Mouse (Mus musculus) right cerebral cortex, postnatal 25 days (tissue): ENCODE measurements around the gene Tssk3.
A peak's percentile ranks its signal among the peaks of the same experiment; 100 is the strongest.
"Not testable (repeated sequence)": the region's sequence is repeated elsewhere in the genome, so short reads cannot be mapped to it uniquely, and the experiment has no call there.

Experiments used
- DNase-seq: peaks from one replicate; pipeline ENCODE4 v3.0.0; 2022

Tssk3 gene

GRCm38 (mm10) chr4:129490972-129491880 lies at the start of gene Tssk3, which contains the start of gene Fam229a:
Gene Tssk3 (minus strand): TSS chr4:129491022.
Gene Fam229a (plus strand): TSS chr4:129491190.
- DNase-seq, result no peak

GRCm38 (mm10) chr4:129540012-129540411 lies 49.2 kb upstream of the Tssk3 start:
- DNase-seq, result no peak

- DNase-seq, result not testable (repeated sequence)
Measured at GRCm38 (mm10) chr4:129528901-129529300, 38.1 kb upstream of the Tssk3 start.

- DNase-seq, result no peak
Measured at GRCm38 (mm10) chr4:129525889-129526288, 35.1 kb upstream of the Tssk3 start.

- no peak for DNase-seq
Measured at GRCm38 (mm10) chr4:129525338-129525737, 34.5 kb upstream of the Tssk3 start.

GRCm38 (mm10) chr4:129518519-129518918 lies 27.7 kb upstream of the Tssk3 start:
- DNase-seq, result no peak

GRCm38 (mm10) chr4:129516925-129517324 lies 26.1 kb upstream of the Tssk3 start:
- no peak for DNase-seq

- DNase-seq, result peak; percentile 61
Measured at GRCm38 (mm10) chr4:129514300-129514898, 23.6 kb upstream of the Tssk3 start.

GRCm38 (mm10) chr4:129513891-129514290 lies 23.1 kb upstream of the Tssk3 start:
- DNase-seq, result no peak

GRCm38 (mm10) chr4:129513086-129513767 lies 22.4 kb upstream of the Tssk3 start, which contains the start of gene Marcksl1:
Gene Marcksl1 (plus strand): TSS chr4:129513581.
- DNase-seq, result peak; percentile 82

- DNase-seq, result no peak
Measured at GRCm38 (mm10) chr4:129511413-129512096, 20.7 kb upstream of the Tssk3 start.

GRCm38 (mm10) chr4:129510723-129511412 lies 20.0 kb upstream of the Tssk3 start:
- DNase-seq, result no peak

GRCm38 (mm10) chr4:129509650-129510049 lies 18.8 kb upstream of the Tssk3 start:
- DNase-seq, result no peak

- no peak for DNase-seq
Measured at GRCm38 (mm10) chr4:129508834-129509600, 18.2 kb upstream of the Tssk3 start.

- no peak for DNase-seq
Measured at GRCm38 (mm10) chr4:129508237-129508515, 17.4 kb upstream of the Tssk3 start.

- DNase-seq, result no peak
Measured at GRCm38 (mm10) chr4:129507434-129508236, 16.8 kb upstream of the Tssk3 start.

GRCm38 (mm10) chr4:129505511-129505910 lies 14.7 kb upstream of the Tssk3 start:
- no peak for DNase-seq

- DNase-seq, result no peak
Measured at GRCm38 (mm10) chr4:129502901-129503444, 12.2 kb upstream of the Tssk3 start.

- DNase-seq, result no peak
Measured at GRCm38 (mm10) chr4:129502327-129502888, 11.6 kb upstream of the Tssk3 start.
